Mouse (Mus musculus) G1E (cell line): ENCODE results near the gene Edil3.

Experiments used
- CTCF ChIP-seq: IDR thresholded peaks from 2 replicates; pipeline ENCODE4 v1.5.1; 2012; ENCODE audit warnings: low read depth, low read length, inconsistent platforms, mixed read lengths
- GATA1 ChIP-seq: IDR thresholded peaks from 2 replicates; pipeline ENCODE4 v1.6.1; 2012; ENCODE audit warnings: borderline replicate concordance, low read length, inconsistent platforms, mixed read lengths

GRCm38 (mm10) chr13:89105889-89106288 is 284.6 kb downstream of the Edil3 start:
- no peak for TF ChIP-seq CTCF
- TF ChIP-seq GATA1: no peak
